1 mouse cellular context compared by ENCODE assay signal in genomic region chr8:72353700-72354045, GRCm38 (mm10).
TF ChIP-seq lines count a peak whose summit lies in the region.

No protein-coding gene starts in this region.

TF ChIP-seq in MEL, 35 proteins besides CTCF, POLR2A, EP300 and RAD21 (continued from another document):
- TF ChIP-seq SIN3A (IDR thresholded peaks at IDR 0.05; ENCODE audit: low read length) (no peak), ELF1 (IDR thresholded peaks at IDR 0.05; ENCODE audit: low read depth, low read length) (no peak), JUND (IDR thresholded peaks at IDR 0.05; ENCODE audit: low read depth, low read length) (no peak), GATA1 (IDR thresholded peaks at IDR 0.05; ENCODE audit: low read depth, low read length) (no peak), TAL1 (IDR thresholded peaks at IDR 0.05; ENCODE audit: low read length) (no peak), RCOR1 (IDR thresholded peaks at IDR 0.05; ENCODE audit: low read depth, low read length) (no peak), ZNF384 (IDR thresholded peaks at IDR 0.05; ENCODE audit: low read depth, low read length) (no peak)
